Mouse (Mus musculus) heart, embryonic 14.5 days (tissue): ENCODE measurements at regions not wholly inside any gene's neighbourhood (a gene's known extent, or its start where the extent isn't known, plus 50 kb on each side); places are given as distances from the start of the nearest gene placed in this dataset.

Source experiments
- ATAC-seq: fragments of 200-750 bp; cut with Nextera tagmentation; 2 replicates; pipeline ENCODE4 v1.8.0; 2017; ENCODE audit warnings: low read depth, moderate TSS enrichment; ENCODE audit not compliant: insufficient number of reproducible peaks, insufficient read depth, low FRiP score
- H3K27ac ChIP-seq, 2 experiments: fragments of 200-500 bp in 1 of 2; fragments of 300-500 bp in 1 of 2; sonication (generic) in 1 of 2; replicated peaks in 1 of 2; 2 replicates each; pipeline ENCODE4 v1.5.1; 2012 to 2014; ENCODE audit warnings: low read depth in 2 of 2, low read length in 2 of 2, control low read depth in 1 of 2, mild to moderate bottlenecking in 1 of 2, mixed read lengths in 1 of 2; ENCODE audit not compliant: control insufficient read depth in 1 of 2, insufficient read depth in 1 of 2
- H3K27me3 ChIP-seq: fragments of 300-500 bp; sonication (generic); 2 replicates; pipeline ENCODE4 v1.6.1; 2014; ENCODE audit warnings: mild to moderate bottlenecking, low read length, control low read depth; ENCODE audit not compliant: control insufficient read depth, insufficient read depth
- H3K36me3 ChIP-seq: fragments of 300-500 bp; sonication (generic); 2 replicates; pipeline ENCODE4 v1.6.1; 2014; ENCODE audit warnings: mild to moderate bottlenecking, control low read depth, low read length, mixed read lengths; ENCODE audit not compliant: control insufficient read depth, insufficient read depth
- H3K4me1 ChIP-seq, 2 experiments: fragments of 200-500 bp in 1 of 2; fragments of 300-500 bp in 1 of 2; sonication (generic) in 1 of 2; 2 replicates each; pipeline ENCODE4 v1.6.1; 2012 to 2014; ENCODE audit warnings: low read length in 2 of 2, control low read depth in 1 of 2, mixed read lengths in 1 of 2; ENCODE audit not compliant: control insufficient read depth in 2 of 2, insufficient read depth in 2 of 2
- H3K4me2 ChIP-seq: fragments of 300-500 bp; sonication (generic); 2 replicates; pipeline ENCODE4 v1.6.1; 2014; ENCODE audit warnings: mild to moderate bottlenecking, low read length
- H3K4me3 ChIP-seq, 2 experiments: fragments of 200-500 bp in 1 of 2; fragments of 300-500 bp in 1 of 2; sonication (generic) in 1 of 2; 2 replicates each; pipeline ENCODE4 v1.5.1; 2012 to 2014; ENCODE audit warnings: low read length in 2 of 2, mild to moderate bottlenecking in 2 of 2, control low read depth in 1 of 2, low read depth in 1 of 2, moderate library complexity in 1 of 2; ENCODE audit not compliant: control insufficient read depth in 1 of 2, insufficient read depth in 1 of 2
- H3K9ac ChIP-seq: fragments of 300-500 bp; sonication (generic); 2 replicates; pipeline ENCODE4 v1.6.1; 2014; ENCODE audit warnings: mild to moderate bottlenecking, low read length
- H3K9me3 ChIP-seq: fragments of 300-500 bp; sonication (generic); 2 replicates; pipeline ENCODE4 v1.6.1; 2016; ENCODE audit warnings: low read length, control low read depth; ENCODE audit not compliant: control insufficient read depth
- WGBS: fragments of 180-500 bp; shearing (Covaris S2); extraction: QIAGEN DNeasy Blood & Tissue Kit; methylation state at CpG from one replicate; pipeline ENCODE4 v1.1.7; 2014; 5-methylcytosine and 5-hydroxymethylcytosine counted together

- Histone ChIP-seq H3K4me1 (no peaks in the 10 kb centered on the region), H3K4me3 (no peak overlapping the region), H3K27me3 (no peaks in the 10 kb centered on the region), H3K36me3 (no peaks in the 10 kb centered on the region), H3K9ac (no peak overlapping the region), H3K27ac (no peak overlapping the region), H3K4me2 (no peak overlapping the region), H3K9me3 (no peaks in the 10 kb centered on the region)
- 93% methylated on average over 1 of the region's 1 CpGs for WGBS
- no peak for ATAC-seq
Measured at GRCm38 (mm10) chr1:57470356-57470755, 63.5 kb upstream of the Tyw5 start.

GRCm38 (mm10) chr1:57472235-57472634 lies 65.3 kb upstream of the Tyw5 start:
- ATAC-seq = no peak
- Histone ChIP-seq H3K36me3 (no peaks in the 10 kb centered on the region), H3K9ac (no peak overlapping the region), H3K4me3 (no peak overlapping the region), H3K27ac (no peak overlapping the region), H3K27me3 (no peaks in the 10 kb centered on the region), H3K4me2 (no peak overlapping the region), H3K4me1 (no peaks in the 10 kb centered on the region), H3K9me3 (no peaks in the 10 kb centered on the region)
- 29% methylated on average over 1 of the region's 1 CpGs for WGBS

GRCm38 (mm10) chr1:57477725-57478124 lies 70.8 kb upstream of the Tyw5 start:
- Histone ChIP-seq H3K4me3 (no peak overlapping the region), H3K27me3 (no peaks in the 10 kb centered on the region), H3K4me1 (peaks cover 0 to 3% of the 10 kb centered on the region in 2 experiments; a peak in 2 of 4 replicates), H3K36me3 (no peaks in the 10 kb centered on the region), H3K4me2 (no peak overlapping the region), H3K9ac (no peak overlapping the region), H3K9me3 (no peaks in the 10 kb centered on the region), H3K27ac (no peak overlapping the region)
- ATAC-seq = no peak
- 51% methylated on average over 1 of the region's 1 CpGs for WGBS

GRCm38 (mm10) chr1:57478151-57478550 lies 71.2 kb upstream of the Tyw5 start:
- Histone ChIP-seq H3K4me1 (peaks cover 0 to 3% of the 10 kb centered on the region in 2 experiments; a peak in 2 of 4 replicates), H3K4me3 (no peak overlapping the region), H3K27ac (no peak overlapping the region), H3K27me3 (no peaks in the 10 kb centered on the region), H3K4me2 (no peak overlapping the region), H3K9me3 (no peaks in the 10 kb centered on the region), H3K36me3 (no peaks in the 10 kb centered on the region), H3K9ac (no peak overlapping the region)
- ATAC-seq = no peak
- WGBS = 74% methylated on average over 2 of the region's 2 CpGs

GRCm38 (mm10) chr1:57478800-57479199 lies 71.9 kb upstream of the Tyw5 start:
- no peak overlapping the region for H3K4me2 ChIP-seq
- 77% methylated on average over 1 of the region's 1 CpGs for WGBS
- no peaks in the 10 kb centered on the region for H3K36me3 ChIP-seq
- no peak for ATAC-seq
- H3K4me1 ChIP-seq = peaks cover 0 to 3% of the 10 kb centered on the region in 2 experiments; a peak in 2 of 4 replicates
- no peak overlapping the region for H3K9ac ChIP-seq
- no peak overlapping the region for H3K27ac ChIP-seq
- H3K4me3 ChIP-seq = no peak overlapping the region
- no peaks in the 10 kb centered on the region for H3K27me3 ChIP-seq
- no peaks in the 10 kb centered on the region for H3K9me3 ChIP-seq

- H3K4me3 ChIP-seq = no peak overlapping the region
- peaks cover 0 to 3% of the 10 kb centered on the region in 2 experiments; a peak in 2 of 4 replicates for H3K4me1 ChIP-seq
- 58% methylated on average over 4 of the region's 4 CpGs for WGBS
- H3K27ac ChIP-seq = no peak overlapping the region
- H3K36me3 ChIP-seq = no peaks in the 10 kb centered on the region
- no peak overlapping the region for H3K4me2 ChIP-seq
- no peak for ATAC-seq
- H3K9ac ChIP-seq = no peak overlapping the region
- H3K9me3 ChIP-seq = no peaks in the 10 kb centered on the region
- H3K27me3 ChIP-seq = no peaks in the 10 kb centered on the region
Measured at GRCm38 (mm10) chr1:57479566-57479965, 72.7 kb upstream of the Tyw5 start.

- H3K9ac ChIP-seq = no peak overlapping the region
- ATAC-seq = no peak
- WGBS = 91% methylated on average over 2 of the region's 2 CpGs
Measured at GRCm38 (mm10) chr1:57489176-57489575, 82.3 kb upstream of the Tyw5 start.

GRCm38 (mm10) chr1:57489588-57489987 lies 82.7 kb upstream of the Tyw5 start:
- no peaks in the 10 kb centered on the region for H3K36me3 ChIP-seq
- H3K4me2 ChIP-seq = no peak overlapping the region
- 73% methylated on average over 6 of the region's 6 CpGs for WGBS
- H3K4me1 ChIP-seq = no peaks in the 10 kb centered on the region
- ATAC-seq = no peak
- no peaks in the 10 kb centered on the region for H3K9me3 ChIP-seq
- no peaks in the 10 kb centered on the region for H3K27me3 ChIP-seq
- no peak overlapping the region for H3K27ac ChIP-seq
- H3K9ac ChIP-seq = no peak overlapping the region
- no peak overlapping the region for H3K4me3 ChIP-seq

More at GRCm38 (mm10) chr1:57489176-57489575, 82.3 kb upstream of the Tyw5 start:
- Histone ChIP-seq H3K27ac (no peak overlapping the region), H3K36me3 (no peaks in the 10 kb centered on the region), H3K4me1 (no peaks in the 10 kb centered on the region), H3K9me3 (no peaks in the 10 kb centered on the region), H3K27me3 (no peaks in the 10 kb centered on the region), H3K4me3 (no peak overlapping the region), H3K4me2 (no peak overlapping the region)
